Mouse (Mus musculus): ENCODE measurements around the gene Rybp. TPM values are rescaled to one million over a fixed set of nuclear protein-coding genes. Genes with fewer than 3 reads are reported as not detected.

Rybp gene
- polyA plus RNA-seq, 1 experiment from 2014 or later: 7.5 TPM

- 0 out of 4 replicates have a peak overlapping the region, but pooled peaks of 1 of the 2 experiments have one; percentile 21 for H3K27ac ChIP-seq (replicated peaks in 1 of 2; ENCODE audit: control insufficient read depth in 1 of 2, insufficient read depth in 1 of 2, low read depth in 2 of 2, low read length in 2 of 2)
- H3K4me1 ChIP-seq (ENCODE audit: control insufficient read depth in 2 of 2, insufficient read depth in 2 of 2, low read length in 2 of 2): peaks cover 27 to 45% of the 10 kb centered on the region in 2 experiments
- no peaks in the 10 kb centered on the region for H3K27me3 ChIP-seq (ENCODE audit: control insufficient read depth, insufficient read depth, low read length)
- 46% methylated on average over 14 of the region's 14 CpGs for WGBS
- no peak overlapping the region for H3K9ac ChIP-seq (ENCODE audit: low read length)
- no peaks in the 10 kb centered on the region for H3K9me3 ChIP-seq (ENCODE audit: control insufficient read depth, low read length)
- ATAC-seq (ENCODE audit: insufficient number of reproducible peaks, insufficient read depth, low FRiP score, low read depth): no peak
- H3K36me3 ChIP-seq (ENCODE audit: control insufficient read depth, insufficient read depth, low read length): no peaks in the 10 kb centered on the region
- H3K4me2 ChIP-seq (ENCODE audit: low read length): no peak overlapping the region
- no peak overlapping the region for H3K4me3 ChIP-seq (ENCODE audit: control insufficient read depth in 1 of 2, insufficient read depth in 1 of 2, low read depth in 1 of 2, low read length in 2 of 2)
These were observed 66.2 kb downstream of the Rybp start for GRCm38 (mm10) chr6:100220917-100221560.

GRCm38 (mm10) chr6:100219971-100220370 is 67.3 kb downstream of the Rybp start:
- Histone ChIP-seq H3K4me1 (ENCODE audit: control insufficient read depth in 2 of 2, insufficient read depth in 2 of 2, low read length in 2 of 2) (peaks cover 38 to 56% of the 10 kb centered on the region in 2 experiments), H3K27ac (replicated peaks in 1 of 2; ENCODE audit: control insufficient read depth in 1 of 2, insufficient read depth in 1 of 2, low read depth in 2 of 2, low read length in 2 of 2) (no peak overlapping the region), H3K27me3 (ENCODE audit: control insufficient read depth, insufficient read depth, low read length) (no peaks in the 10 kb centered on the region), H3K4me2 (ENCODE audit: low read length) (no peak overlapping the region), H3K9me3 (ENCODE audit: control insufficient read depth, low read length) (no peaks in the 10 kb centered on the region), H3K4me3 (ENCODE audit: control insufficient read depth in 1 of 2, insufficient read depth in 1 of 2, low read depth in 1 of 2, low read length in 2 of 2) (no peak overlapping the region), H3K9ac (ENCODE audit: low read length) (no peak overlapping the region), H3K36me3 (ENCODE audit: control insufficient read depth, insufficient read depth, low read length) (no peaks in the 10 kb centered on the region)
- no peak for ATAC-seq (ENCODE audit: insufficient number of reproducible peaks, insufficient read depth, low FRiP score, low read depth)
- WGBS: 64% methylated on average over 3 of the region's 3 CpGs

- no peak overlapping the region for H3K9ac ChIP-seq (ENCODE audit: low read length)
- peak; percentile 55; the same call in 1 of the 2 replicates for ATAC-seq (ENCODE audit: insufficient number of reproducible peaks, insufficient read depth, low FRiP score, low read depth)
- H3K4me1 ChIP-seq (ENCODE audit: control insufficient read depth in 2 of 2, insufficient read depth in 2 of 2, low read length in 2 of 2): peaks cover 49 to 67% of the 10 kb centered on the region in 2 experiments
- 0 out of 4 replicates have a peak overlapping the region, but pooled peaks of 1 of the 2 experiments have one; percentile 4 for H3K27ac ChIP-seq (replicated peaks in 1 of 2; ENCODE audit: control insufficient read depth in 1 of 2, insufficient read depth in 1 of 2, low read depth in 2 of 2, low read length in 2 of 2)
- H3K4me2 ChIP-seq (ENCODE audit: low read length): no peak overlapping the region
- H3K27me3 ChIP-seq (ENCODE audit: control insufficient read depth, insufficient read depth, low read length): no peaks in the 10 kb centered on the region
- 34% methylated on average over 13 of the region's 13 CpGs for WGBS
- no peak overlapping the region for H3K4me3 ChIP-seq (ENCODE audit: control insufficient read depth in 1 of 2, insufficient read depth in 1 of 2, low read depth in 1 of 2, low read length in 2 of 2)
- H3K36me3 ChIP-seq (ENCODE audit: control insufficient read depth, insufficient read depth, low read length): no peaks in the 10 kb centered on the region
- H3K9me3 ChIP-seq (ENCODE audit: control insufficient read depth, low read length): no peaks in the 10 kb centered on the region
These were observed 68.5 kb downstream of the Rybp start for GRCm38 (mm10) chr6:100218541-100219341.

GRCm38 (mm10) chr6:100217507-100217906 is 69.8 kb downstream of the Rybp start:
- no peak overlapping the region for H3K27ac ChIP-seq (replicated peaks in 1 of 2; ENCODE audit: control insufficient read depth in 1 of 2, insufficient read depth in 1 of 2, low read depth in 2 of 2, low read length in 2 of 2)
- H3K9me3 ChIP-seq (ENCODE audit: control insufficient read depth, low read length): no peaks in the 10 kb centered on the region
- no peak overlapping the region for H3K9ac ChIP-seq (ENCODE audit: low read length)
- ATAC-seq (ENCODE audit: insufficient number of reproducible peaks, insufficient read depth, low FRiP score, low read depth): no peak
- no peak overlapping the region for H3K4me3 ChIP-seq (ENCODE audit: control insufficient read depth in 1 of 2, insufficient read depth in 1 of 2, low read depth in 1 of 2, low read length in 2 of 2)
- 89% methylated on average over 8 of the region's 8 CpGs for WGBS
- H3K4me2 ChIP-seq (ENCODE audit: low read length): no peak overlapping the region
- H3K4me1 ChIP-seq (ENCODE audit: control insufficient read depth in 2 of 2, insufficient read depth in 2 of 2, low read length in 2 of 2): peaks cover 61 to 80% of the 10 kb centered on the region in 2 experiments
- H3K27me3 ChIP-seq (ENCODE audit: control insufficient read depth, insufficient read depth, low read length): no peaks in the 10 kb centered on the region
- no peaks in the 10 kb centered on the region for H3K36me3 ChIP-seq (ENCODE audit: control insufficient read depth, insufficient read depth, low read length)

GRCm38 (mm10) chr6:100216945-100217344 is 70.3 kb downstream of the Rybp start:
- Histone ChIP-seq H3K4me3 (ENCODE audit: control insufficient read depth in 1 of 2, insufficient read depth in 1 of 2, low read depth in 1 of 2, low read length in 2 of 2) (no peak overlapping the region), H3K4me1 (ENCODE audit: control insufficient read depth in 2 of 2, insufficient read depth in 2 of 2, low read length in 2 of 2) (peaks cover 62 to 77% of the 10 kb centered on the region in 2 experiments), H3K36me3 (ENCODE audit: control insufficient read depth, insufficient read depth, low read length) (no peaks in the 10 kb centered on the region), H3K27me3 (ENCODE audit: control insufficient read depth, insufficient read depth, low read length) (no peaks in the 10 kb centered on the region), H3K27ac (replicated peaks in 1 of 2; ENCODE audit: control insufficient read depth in 1 of 2, insufficient read depth in 1 of 2, low read depth in 2 of 2, low read length in 2 of 2) (no peak overlapping the region), H3K9ac (ENCODE audit: low read length) (no peak overlapping the region), H3K9me3 (ENCODE audit: control insufficient read depth, low read length) (no peaks in the 10 kb centered on the region), H3K4me2 (ENCODE audit: low read length) (no peak overlapping the region)
- 52% methylated on average over 5 of the region's 5 CpGs for WGBS
- no peak for ATAC-seq (ENCODE audit: insufficient number of reproducible peaks, insufficient read depth, low FRiP score, low read depth)

- no peak overlapping the region for H3K27ac ChIP-seq (replicated peaks in 1 of 2; ENCODE audit: control insufficient read depth in 1 of 2, insufficient read depth in 1 of 2, low read depth in 2 of 2, low read length in 2 of 2)
- no peak overlapping the region for H3K4me3 ChIP-seq (ENCODE audit: control insufficient read depth in 1 of 2, insufficient read depth in 1 of 2, low read depth in 1 of 2, low read length in 2 of 2)
- H3K9me3 ChIP-seq (ENCODE audit: control insufficient read depth, low read length): no peaks in the 10 kb centered on the region
- H3K4me2 ChIP-seq (ENCODE audit: low read length): no peak overlapping the region
- H3K9ac ChIP-seq (ENCODE audit: low read length): no peak overlapping the region
- ATAC-seq (ENCODE audit: insufficient number of reproducible peaks, insufficient read depth, low FRiP score, low read depth): no peak
- H3K4me1 ChIP-seq (ENCODE audit: control insufficient read depth in 2 of 2, insufficient read depth in 2 of 2, low read length in 2 of 2): peaks cover 56 to 67% of the 10 kb centered on the region in 2 experiments
- whole genome bisulfite sequencing: 68% methylated on average over 6 of the region's 6 CpGs
- H3K36me3 ChIP-seq (ENCODE audit: control insufficient read depth, insufficient read depth, low read length): no peaks in the 10 kb centered on the region
- H3K27me3 ChIP-seq (ENCODE audit: control insufficient read depth, insufficient read depth, low read length): no peaks in the 10 kb centered on the region
These were observed 71.5 kb downstream of the Rybp start for GRCm38 (mm10) chr6:100215809-100216208.

- peak overlapping the region; percentile 25; the same call in 1 of the 2 replicates for H3K9ac ChIP-seq (ENCODE audit: low read length)
- no peaks in the 10 kb centered on the region for H3K36me3 ChIP-seq (ENCODE audit: control insufficient read depth, insufficient read depth, low read length)
- WGBS: 23% methylated on average over 13 of the region's 13 CpGs
- peak overlapping the region in 1 of 2 experiments; percentile 24; a peak in 1 of 4 replicates for H3K27ac ChIP-seq (replicated peaks in 1 of 2; ENCODE audit: control insufficient read depth in 1 of 2, insufficient read depth in 1 of 2, low read depth in 2 of 2, low read length in 2 of 2)
- peak overlapping the region; percentile 11; the same call in 1 of the 2 replicates for H3K4me2 ChIP-seq (ENCODE audit: low read length)
- H3K4me3 ChIP-seq (ENCODE audit: control insufficient read depth in 1 of 2, insufficient read depth in 1 of 2, low read depth in 1 of 2, low read length in 2 of 2): no peak overlapping the region
- no peaks in the 10 kb centered on the region for H3K27me3 ChIP-seq (ENCODE audit: control insufficient read depth, insufficient read depth, low read length)
- no peaks in the 10 kb centered on the region for H3K9me3 ChIP-seq (ENCODE audit: control insufficient read depth, low read length)
- peak; percentile 16; the same call in 1 of the 2 replicates for ATAC-seq (ENCODE audit: insufficient number of reproducible peaks, insufficient read depth, low FRiP score, low read depth)
- peaks cover 51 to 59% of the 10 kb centered on the region in 2 experiments for H3K4me1 ChIP-seq (ENCODE audit: control insufficient read depth in 2 of 2, insufficient read depth in 2 of 2, low read length in 2 of 2)
These were observed 73.0 kb downstream of the Rybp start for GRCm38 (mm10) chr6:100214132-100214913.
